Mouse (Mus musculus): ENCODE measurements around the gene Hivep3.
A peak's percentile ranks its signal among the peaks of the same experiment; 100 is the strongest.

Gene Hivep3

DNA sequence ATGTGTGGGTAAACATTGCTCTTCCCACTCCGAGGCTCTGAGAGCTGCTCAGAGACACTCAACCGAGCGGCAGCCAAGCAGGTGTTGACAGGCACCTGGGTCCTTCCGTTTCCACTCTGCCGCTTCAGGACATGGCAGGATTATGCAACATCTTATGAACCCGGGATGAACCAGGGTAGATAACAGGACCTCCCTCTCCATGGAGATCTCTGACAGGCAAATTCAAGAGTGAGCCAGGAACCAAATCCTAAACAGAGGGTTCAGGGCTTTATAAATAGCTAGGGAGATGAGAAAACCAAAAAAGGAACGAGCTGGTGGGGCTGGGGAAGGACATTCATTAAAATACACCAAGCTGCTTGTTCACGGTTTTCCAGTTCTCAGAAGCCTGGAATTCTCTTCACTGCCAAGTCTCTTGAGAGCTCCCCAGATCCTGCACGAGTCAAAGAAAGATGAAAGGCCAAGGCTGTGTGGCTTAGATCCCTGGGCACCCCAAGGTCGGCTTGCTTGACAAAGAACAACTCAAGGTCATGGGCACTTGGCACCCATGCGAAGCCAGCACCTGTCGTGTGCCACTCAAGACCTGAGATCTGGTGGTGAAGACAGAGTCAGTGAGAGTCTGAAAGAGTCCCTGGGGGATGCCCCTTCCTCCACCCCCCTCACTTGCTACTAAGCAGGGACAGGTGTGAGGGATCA, 215.5 kb downstream of the Hivep3 start:
- no peak for DNase-seq (ENCODE audit: low read depth)

GRCm38 (mm10) chr4:119950181-119950580, 216.6 kb downstream of the Hivep3 start:
- DNase-seq (ENCODE audit: low read depth): no peak

GRCm38 (mm10) chr4:119951081-119951480, 217.5 kb downstream of the Hivep3 start:
- DNase-seq (ENCODE audit: low read depth): no peak

- DNase-seq (ENCODE audit: low read depth): no peak
Measured at GRCm38 (mm10) chr4:119955008-119955407, 221.4 kb downstream of the Hivep3 start.

- DNase-seq (ENCODE audit: low read depth): no peak
Measured at GRCm38 (mm10) chr4:119957970-119958369, 224.4 kb downstream of the Hivep3 start.

GRCm38 (mm10) chr4:119959293-119959692, 225.7 kb downstream of the Hivep3 start:
- DNase-seq (ENCODE audit: low read depth): peak; percentile 73

DNA sequence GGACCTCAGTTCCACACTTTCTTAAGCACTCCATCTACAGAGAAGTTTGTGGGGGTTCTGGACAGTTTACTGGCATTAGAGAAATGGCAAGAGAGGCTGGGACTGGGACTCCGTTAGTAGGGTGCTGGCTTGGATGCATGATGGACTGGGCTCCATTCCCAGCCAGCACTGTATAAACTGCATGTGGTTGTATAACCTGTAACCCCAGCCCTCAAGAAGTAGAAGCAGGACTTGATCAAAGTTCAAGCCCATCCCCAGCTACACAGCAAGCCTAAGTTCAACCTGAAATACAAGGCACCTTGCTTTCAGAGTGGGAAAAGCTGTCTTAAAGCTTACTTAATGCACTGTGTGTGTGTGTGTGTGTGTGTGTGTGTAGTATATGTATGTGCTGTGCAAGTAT, 226.3 kb downstream of the Hivep3 start:
- no peak for DNase-seq (ENCODE audit: low read depth)

DNA sequence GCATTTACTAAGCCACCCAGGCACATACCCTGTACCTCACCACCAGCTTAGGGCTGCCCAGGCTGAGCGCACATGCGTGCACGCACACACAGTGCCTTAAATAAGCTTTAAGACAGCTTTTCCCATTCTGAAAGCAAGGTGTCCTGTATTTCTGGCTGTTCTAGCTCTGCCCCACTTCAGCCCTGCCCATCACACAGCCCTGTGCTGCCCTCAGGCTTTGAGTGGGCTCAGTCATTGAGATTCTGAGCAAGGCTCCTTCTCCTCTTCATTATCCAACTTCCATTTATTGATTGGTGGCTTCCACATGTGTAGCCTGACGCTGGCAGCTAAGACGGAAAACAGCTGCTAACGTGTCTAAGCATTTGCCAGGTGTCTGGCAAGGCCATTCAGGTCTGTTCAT, 226.9 kb downstream of the Hivep3 start:
- no peak for DNase-seq (ENCODE audit: low read depth)

DNA sequence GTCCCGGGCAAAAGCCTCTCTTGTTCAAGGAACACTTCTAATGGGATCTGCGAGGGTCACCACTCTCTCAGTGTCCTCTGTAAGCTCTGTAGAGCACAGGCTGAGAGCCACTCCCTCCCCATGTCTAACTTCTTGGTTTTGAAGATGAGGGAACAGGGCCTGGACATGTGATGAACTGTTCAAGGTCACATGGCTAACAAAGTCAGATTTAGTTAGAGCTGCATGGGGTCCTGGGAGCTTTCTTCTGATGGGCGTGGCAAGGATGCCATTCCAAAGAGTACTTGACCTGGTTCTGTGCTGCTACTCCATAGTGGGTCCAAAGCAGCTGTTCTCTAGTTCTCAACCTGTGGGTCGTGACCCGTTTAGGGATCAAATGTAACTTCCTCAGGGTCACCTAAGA, 227.6 kb downstream of the Hivep3 start:
- DNase-seq (ENCODE audit: low read depth): no peak

DNA sequence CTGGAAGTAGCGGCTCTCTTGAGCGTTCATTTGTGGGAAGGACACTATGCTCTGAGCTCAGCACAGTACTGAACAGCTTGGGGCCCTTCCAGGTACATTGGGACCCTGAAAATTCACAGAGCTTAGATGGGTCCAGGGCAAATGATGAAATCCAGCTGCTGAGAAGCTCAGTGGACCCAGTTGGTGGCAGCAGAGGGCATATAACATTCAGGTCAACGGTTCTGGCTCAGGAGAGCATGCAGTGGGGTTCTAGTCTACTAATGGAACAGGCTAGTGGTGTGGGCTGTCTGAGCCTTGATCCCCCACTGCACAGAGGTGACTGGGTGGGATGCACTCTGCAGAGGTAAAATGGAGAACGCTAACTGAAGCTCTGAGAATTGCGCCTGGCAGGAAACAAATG, 228.5 kb downstream of the Hivep3 start:
- DNase-seq (ENCODE audit: low read depth): no peak

DNA sequence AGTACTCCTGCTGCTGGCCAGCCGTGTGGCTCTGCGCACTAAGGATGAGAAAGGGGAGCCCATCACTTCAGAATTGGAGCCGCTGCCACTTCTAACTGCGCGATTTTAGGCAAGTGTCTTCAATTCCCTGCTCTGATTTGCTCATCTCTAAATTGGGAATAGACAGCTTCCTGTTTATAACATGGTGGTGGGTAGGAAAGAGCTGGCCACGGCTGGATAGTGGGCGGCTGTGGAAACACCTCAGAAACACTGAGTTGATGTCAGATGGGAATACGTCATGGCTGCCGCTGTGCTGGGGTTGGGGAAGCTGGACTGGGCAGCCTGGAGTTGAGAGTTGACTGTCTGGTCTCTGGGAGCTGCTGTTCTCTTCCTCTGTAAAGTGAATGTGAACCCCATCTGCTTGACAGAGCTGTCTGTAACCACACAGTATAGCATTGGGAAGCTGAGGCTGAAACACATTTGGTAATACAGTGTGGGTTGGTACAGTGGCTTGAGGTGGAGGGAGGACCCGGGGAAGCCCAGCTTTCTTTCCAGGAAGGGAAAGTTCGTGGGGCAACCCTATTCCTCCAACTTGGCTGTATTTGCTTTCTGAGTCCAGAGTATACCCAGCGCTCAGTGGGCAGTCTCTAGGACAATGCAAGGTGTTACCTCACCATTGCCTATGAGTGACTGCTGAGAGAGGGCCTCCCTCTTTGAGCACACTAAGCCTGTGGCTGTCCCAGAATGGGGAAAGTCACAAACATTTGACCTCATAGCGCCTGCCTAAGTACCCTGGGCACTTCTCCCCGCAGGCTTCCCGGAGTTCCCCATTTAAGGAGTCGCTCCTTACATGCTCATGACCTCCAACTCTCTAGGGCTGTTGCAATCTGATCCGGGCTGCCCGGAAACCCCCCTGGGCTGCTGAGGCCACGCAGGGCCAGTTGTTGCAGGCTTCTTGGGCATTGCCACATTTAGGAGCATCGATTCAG, 232.8 kb downstream of the Hivep3 start:
- DNase-seq (ENCODE audit: low read depth): no peak

DNA sequence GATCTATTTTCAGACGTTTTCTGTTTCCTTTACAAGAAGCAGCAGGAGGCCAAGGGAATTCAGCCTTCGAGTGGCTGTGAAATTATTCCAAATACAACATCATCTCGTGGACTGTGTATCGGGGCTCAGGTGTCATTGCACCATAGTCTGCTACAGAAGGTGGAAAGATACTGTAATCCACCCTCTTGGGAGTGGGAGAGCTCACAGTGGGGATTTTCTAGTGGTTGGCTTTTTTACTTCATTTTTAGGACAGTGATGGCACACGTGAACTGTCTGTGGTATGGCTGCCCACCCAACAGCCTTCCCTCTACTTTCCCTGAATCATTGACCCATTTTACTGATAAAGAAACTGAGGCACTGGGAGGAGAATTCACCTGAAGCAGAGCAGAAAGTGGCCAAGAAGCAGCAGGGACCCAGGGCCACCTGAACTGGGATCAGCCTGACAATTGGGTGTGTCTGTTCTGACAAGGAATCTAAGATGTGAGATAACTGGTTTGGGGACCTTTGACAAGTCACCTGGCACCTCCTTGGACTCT, 233.6 kb downstream of the Hivep3 start:
- DNase-seq (ENCODE audit: low read depth): no peak

GRCm38 (mm10) chr4:119967636-119968035, 234.1 kb downstream of the Hivep3 start:
- DNase-seq (ENCODE audit: low read depth): no peak

DNA sequence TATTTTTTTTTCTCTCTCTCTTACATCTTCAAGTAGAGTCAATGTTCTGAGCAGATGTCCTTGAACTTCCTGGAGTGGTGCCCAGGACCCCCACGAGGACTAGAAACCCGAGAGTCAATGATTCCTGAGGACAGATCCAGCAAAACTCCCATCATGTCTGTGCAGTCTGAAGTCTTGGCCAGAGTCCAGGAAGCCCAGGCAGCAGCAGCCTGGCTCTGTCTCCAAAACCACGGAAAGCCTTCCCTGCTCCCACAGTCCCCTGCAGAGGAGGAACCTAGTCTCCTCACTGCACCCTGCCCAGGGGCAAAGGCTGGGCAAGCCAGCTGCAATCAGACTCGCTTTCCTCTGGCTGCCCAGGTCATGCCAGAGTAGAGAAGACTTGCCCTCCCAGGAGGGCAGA, 234.5 kb downstream of the Hivep3 start:
- DNase-seq (ENCODE audit: low read depth): no peak

DNA sequence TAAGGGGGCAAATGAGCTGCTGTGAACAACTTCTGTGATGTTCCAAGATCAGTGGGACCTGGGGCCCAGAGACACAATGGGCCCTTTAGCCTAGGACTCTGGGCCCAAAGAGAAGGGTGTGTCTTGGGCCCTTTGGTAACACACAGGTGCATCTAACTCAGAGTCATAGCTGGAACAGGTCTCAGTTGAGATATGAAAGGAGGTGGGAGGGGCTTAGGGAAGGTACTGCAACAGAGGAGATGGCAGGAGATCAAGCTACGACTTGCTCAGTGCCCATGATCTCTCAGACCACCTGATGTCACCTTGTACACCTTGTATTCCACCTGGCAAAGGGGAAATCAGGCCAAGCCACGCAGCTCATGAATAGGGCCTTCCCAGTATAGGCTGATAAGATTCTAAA, 235.3 kb downstream of the Hivep3 start:
- DNase-seq (ENCODE audit: low read depth): no peak

DNA sequence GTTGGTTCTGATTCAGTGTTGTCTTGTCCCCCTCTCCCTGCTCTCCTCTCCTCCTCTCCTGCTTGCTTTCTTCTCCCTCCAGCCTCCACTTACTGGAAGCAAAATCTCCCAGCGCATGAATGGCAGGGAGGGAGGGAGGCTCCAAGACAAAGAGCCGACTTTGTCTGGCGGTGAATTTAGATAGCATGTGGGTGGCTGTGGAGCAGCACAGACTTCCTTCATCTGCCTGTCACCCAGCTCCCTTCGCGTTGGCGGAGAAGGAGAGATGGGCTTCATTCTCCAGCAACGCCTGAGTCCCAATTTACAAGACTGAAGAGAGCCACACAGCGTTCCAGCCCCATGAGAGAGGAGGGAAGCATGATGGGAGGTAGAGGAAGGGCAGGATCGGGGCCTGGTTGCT, 236.6 kb downstream of the Hivep3 start:
- no peak for DNase-seq (ENCODE audit: low read depth)

- DNase-seq (ENCODE audit: low read depth): no peak
Measured at GRCm38 (mm10) chr4:119972375-119972774, 238.8 kb downstream of the Hivep3 start.

GRCm38 (mm10) chr4:119973729-119974605, 240.4 kb downstream of the Hivep3 start:
- no peak for DNase-seq (ENCODE audit: low read depth)

GRCm38 (mm10) chr4:119975242-119975641, 241.7 kb downstream of the Hivep3 start:
- DNase-seq (ENCODE audit: low read depth): no peak

GRCm38 (mm10) chr4:119975822-119976221, 242.2 kb downstream of the Hivep3 start:
- no peak for DNase-seq (ENCODE audit: low read depth)

GRCm38 (mm10) chr4:119976428-119977168, 243.0 kb downstream of the Hivep3 start:
- DNase-seq (ENCODE audit: low read depth): no peak
